Mouse (Mus musculus) liver, postnatal 0 days (tissue): Measurements from ENCODE around the gene Scp2.

ENCODE experiments used
- CTCF ChIP-seq: sonication (generic); IDR thresholded peaks from 2 replicates; pipeline ENCODE4 v1.5.1; 2016; ENCODE audit warnings: antibody characterized with exemption, low read depth
- EP300 ChIP-seq: IDR thresholded peaks from 2 replicates; pipeline ENCODE4 v1.6.1; 2016; ENCODE audit warnings: antibody characterized with exemption, low read depth, mild to moderate bottlenecking

DNA sequence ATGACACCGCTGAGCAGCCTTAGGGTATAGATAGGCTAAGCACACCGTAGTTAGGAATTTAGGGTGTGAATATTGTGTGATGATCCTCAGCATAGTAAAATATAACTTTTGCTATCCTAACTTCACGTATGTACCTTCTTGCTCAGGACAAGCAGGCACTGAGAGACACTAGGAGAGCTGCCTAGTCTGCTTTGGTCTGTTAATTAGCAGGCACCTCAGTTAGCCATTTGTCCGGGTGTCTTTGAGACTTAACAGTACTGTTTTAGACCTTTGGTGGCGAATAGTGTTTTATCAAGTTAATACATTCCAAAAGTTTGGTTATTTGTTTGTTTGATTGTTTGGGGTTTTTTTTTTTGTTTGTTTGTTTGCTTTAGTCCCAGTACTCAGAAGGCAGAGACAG, 17.3 kb downstream of the Scp2 start:
- TF ChIP-seq CTCF (no peak), EP300 (no peak)
